Mouse (Mus musculus) CD4-positive naive resting alpha-beta T cell, adult 76 days (primary cell): Measurements from ENCODE around the gene Tbp. TPM values are rescaled to one million over a fixed set of nuclear protein-coding genes. Genes with fewer than 3 reads are reported as not detected.

ENCODE experiments used
- total RNA-seq: library from RNA; stranded (reverse); gene quantifications from one replicate; pipeline ENCODE4 v1.2.4, GENCODE M21; 2023

The Tbp gene
- 45.6 TPM for total RNA-seq

GRCm38 (mm10) chr17:15499656-15500394 lies at the start of gene Tbp, which contains the start of gene Psmb1:
Gene Tbp (plus strand): TSS chr17:15499888.
Gene Psmb1 (minus strand): TSS chr17:15499751.

GRCm38 (mm10) chr17:15526986-15527810 lies 27.5 kb downstream of the Tbp start, which contains the start of gene Pdcd2:
Gene Pdcd2 (minus strand): TSS chr17:15527301.

GRCm38 (mm10) chr17:15564014-15564927 lies 64.6 kb downstream of the Tbp start, which contains the start of gene Prdm9:
Gene Prdm9 (minus strand): TSS chr17:15564354.

Other genes with a start within 250 kb of the Tbp start
- gene Dll1, start 123.0 kb upstream of the Tbp start, total RNA-seq = 0.29 TPM
- gene Fam120b, start 103.7 kb upstream of the Tbp start, total RNA-seq = 30.7 TPM
- gene Psmb1, start 137 bp upstream of the Tbp start, total RNA-seq = 121 TPM
- 54.6 TPM for gene Pdcd2, start 27.4 kb downstream of the Tbp start, total RNA-seq
- 11.5 TPM for gene Prdm9, start 64.5 kb downstream of the Tbp start, total RNA-seq
- 150 TPM for gene Chd1, start 205.1 kb downstream of the Tbp start, total RNA-seq